Mouse (Mus musculus): Measurements from ENCODE around the gene Synpo2.

DNA sequence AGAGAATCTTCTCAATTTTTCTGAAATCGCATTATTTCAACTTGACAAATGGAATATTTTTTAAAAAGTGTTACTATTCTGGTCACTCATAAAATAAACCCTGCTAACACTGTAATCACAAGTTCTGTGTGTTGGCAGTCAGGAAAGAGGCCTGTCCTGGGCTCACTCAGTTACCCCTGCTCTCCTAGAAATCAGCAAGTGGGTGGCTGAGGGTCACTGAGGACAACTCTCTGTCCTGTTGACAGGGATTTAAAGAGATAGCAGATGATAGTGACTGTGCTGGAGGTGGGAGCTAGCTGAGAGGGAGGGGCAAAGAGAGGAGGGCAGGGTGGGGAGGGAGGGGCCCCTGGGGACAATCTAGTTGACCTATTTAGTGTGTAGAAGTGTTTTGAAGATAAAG is 165.0 kb downstream of the Synpo2 start:
- TF ChIP-seq CTCF (IDR thresholded peaks at IDR 0.05) (no peak), EP300 (IDR thresholded peaks at IDR 0.05) (no peak)

Measured in lung, postnatal 0 days (tissue).